Mouse (Mus musculus) ES-E14 (cell line): ENCODE measurements around the gene Drc7.

Source experiments
- CHD2 ChIP-seq: IDR thresholded peaks from 2 replicates; pipeline ENCODE4 v1.6.1; 2014; ENCODE audit warnings: mild to moderate bottlenecking, low read depth, low read length, inconsistent platforms
- MAFK ChIP-seq: IDR thresholded peaks from 2 replicates; pipeline ENCODE4 v1.6.1; 2014; ENCODE audit warnings: mild to moderate bottlenecking, low read depth, low read length, inconsistent platforms; ENCODE audit not compliant: insufficient read depth
- ZC3H11A ChIP-seq: IDR thresholded peaks from 2 replicates; pipeline ENCODE4 v1.6.1; 2012; ENCODE audit warnings: low read depth, mild to moderate bottlenecking, inconsistent platforms, low read length, borderline replicate concordance
- ZNF384 ChIP-seq: IDR thresholded peaks from 2 replicates; pipeline ENCODE4 v1.6.1; 2012; ENCODE audit warnings: low read depth, low read length, inconsistent platforms

GRCm38 (mm10) chr8:95054927-95055510, at the start of gene Drc7:
- TF ChIP-seq MAFK (no peak), CHD2 (no peak), ZNF384 (no peak), ZC3H11A (no peak)
